Mouse (Mus musculus) lung, adult 2 months (tissue): Measurements from ENCODE around the gene Tagap1.
"Not testable (repeated sequence)": the region's sequence is repeated elsewhere in the genome, so short reads cannot be mapped to it uniquely, and the experiment has no call there.

Source experiments
- CTCF ChIP-seq: fragments of 200-500 bp; IDR thresholded peaks from 2 replicates; pipeline ENCODE4 v1.5.1; 2011; ENCODE audit warnings: mild to moderate bottlenecking, low read length, control low read depth; ENCODE audit not compliant: insufficient read depth
- POLR2A ChIP-seq: fragments of 200-500 bp; IDR thresholded peaks from 2 replicates; pipeline ENCODE4 v1.6.1; 2011; ENCODE audit warnings: low read depth, mild to moderate bottlenecking, control low read depth, low read length, borderline replicate concordance; ENCODE audit errors: extremely low read depth

DNA sequence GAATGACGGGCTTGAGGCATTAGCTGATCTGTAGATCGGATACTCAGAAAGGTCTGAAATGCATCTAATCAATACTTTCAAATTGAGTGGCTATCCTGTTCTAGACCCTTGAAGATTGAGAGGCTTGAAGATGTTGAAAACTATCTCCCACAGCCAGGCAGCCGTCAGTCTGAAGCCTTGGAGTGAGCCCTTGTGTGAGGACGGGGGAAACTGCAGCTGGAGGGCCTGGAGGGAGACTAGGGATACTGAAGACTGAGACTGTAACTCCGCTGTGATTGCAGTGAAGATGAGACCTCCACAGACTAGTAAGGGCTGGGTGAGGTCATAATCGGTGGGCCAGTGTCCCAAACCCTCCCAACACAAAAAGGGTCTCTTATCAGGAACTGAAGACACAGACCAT, 1.4 kb upstream of the Tagap1 start:
- TF ChIP-seq CTCF, POLR2A: not testable (repeated sequence)
